Mouse (Mus musculus) testis, adult 2 months (tissue): ENCODE data around the gene Stx5a.

Source experiments
- CTCF ChIP-seq: fragments of 200-500 bp; IDR thresholded peaks from 2 replicates; pipeline ENCODE4 v1.5.1; 2012; ENCODE audit warnings: low read depth, mild to moderate bottlenecking, inconsistent platforms, low read length, moderate library complexity; ENCODE audit not compliant: control insufficient read depth, insufficient read depth, insufficient replicate concordance
- POLR2A ChIP-seq: fragments of 200-500 bp; IDR thresholded peaks from 2 replicates; pipeline ENCODE4 v1.6.1; 2012; ENCODE audit warnings: low read depth, mild to moderate bottlenecking, inconsistent platforms, low read length, moderate library complexity; ENCODE audit not compliant: control insufficient read depth

- TF ChIP-seq CTCF (no peak), POLR2A (no peak)
Observed at GRCm38 (mm10) chr19:8724392-8724791, 16.8 kb upstream of the Stx5a start.
